Mouse (Mus musculus) liver, embryonic 14.5 days (tissue): ENCODE results near the gene Ptprc.

ENCODE experiments used
- CTCF ChIP-seq: IDR thresholded peaks from 2 replicates; pipeline ENCODE4 v1.5.1; 2016; ENCODE audit warnings: antibody characterized with exemption, low read depth, control low read depth
- EP300 ChIP-seq: IDR thresholded peaks from 2 replicates; pipeline ENCODE4 v1.6.1; 2016; ENCODE audit warnings: antibody characterized with exemption, low read depth

DNA sequence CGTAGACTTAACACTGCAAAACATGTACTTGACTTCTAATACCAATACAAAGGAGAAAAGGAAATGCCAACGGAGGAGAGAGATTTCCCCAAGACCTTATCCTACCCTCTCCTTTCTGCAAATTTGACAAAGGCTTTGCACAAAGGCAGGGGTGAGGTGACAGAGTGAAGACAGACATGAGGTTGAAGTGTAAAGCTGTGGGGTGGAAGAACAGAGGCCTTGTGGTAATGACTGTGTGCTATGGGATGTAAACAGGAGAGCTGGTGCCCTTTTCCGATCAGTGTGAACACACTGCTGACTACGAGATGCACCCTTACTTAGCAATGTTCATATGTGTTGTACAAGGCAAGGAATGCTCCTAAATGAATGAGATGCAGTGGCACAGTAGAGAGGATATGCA, 12.6 kb upstream of the Ptprc start:
- no peak for TF ChIP-seq CTCF
- no peak for TF ChIP-seq EP300
